10 mouse cellular contexts compared by ENCODE assay signal in the genomic region with DNA sequence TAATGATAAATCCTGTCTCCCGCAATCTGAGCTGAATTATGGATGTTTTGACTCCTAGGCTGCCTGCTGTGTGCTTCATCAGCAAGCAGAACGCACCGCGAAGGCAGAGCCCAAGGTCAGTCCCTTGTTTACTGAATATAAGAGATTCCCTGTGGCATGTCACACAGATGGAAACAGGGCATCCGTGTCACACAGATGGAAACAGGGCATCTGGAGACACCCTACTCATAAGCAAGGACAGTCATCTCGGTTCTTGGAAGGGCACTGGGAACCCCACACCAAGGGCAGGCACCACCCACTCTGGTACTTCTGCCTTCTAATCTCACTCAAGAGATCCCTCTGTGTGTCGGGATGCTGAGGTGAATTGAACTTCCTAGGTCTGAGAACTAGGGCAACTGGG.
"Had no signal": no experiment of that assay in that cellular context is flagged by ENCODE, and none has a peak within 500 bp of the region (broad histone marks: within the 10 kb centered on the region; RNA-seq: fewer than 3 reads in every experiment).

No protein-coding gene starts in this region.

- H3K4me3 ChIP-seq: liver, embryonic 13.5 days had no signal

- ATAC-seq: intestine, postnatal 0 days had no signal

- H3K27ac ChIP-seq: kidney, postnatal 0 days; liver, embryonic 13.5 days; macrophage had no signal

- DNase-seq: kidney, adult 2 months; kidney, postnatal 25 days; liver, embryonic 13.5 days; lung, adult 2 months; lung, postnatal 14 days; midbrain, embryonic 14.5 days; thymus, postnatal 25 days had no signal
